Mouse (Mus musculus): ENCODE measurements around the gene BC025920. TPM values are rescaled to one million over a fixed set of nuclear protein-coding genes. Genes with fewer than 3 reads are reported as not detected.

The BC025920 gene
- polyA plus RNA-seq (2012; fragmentation: generic; extraction: Trizol) = 0.25 TPM
- long read RNA-seq, experiment 1 = 0 reads
- long read RNA-seq, experiment 2, partial matches to known transcripts = 0 of 3 reads
- long read RNA-seq, experiment 2, other reads (novel, unspliced or antisense) = 2 of 3 reads

- Histone ChIP-seq H3K27me3 (ENCODE audit: control insufficient read depth, insufficient read depth, insufficient read length) (no peaks in the 10 kb centered on the region), H3K4me3 (ENCODE audit: insufficient read depth, poor library complexity, severe bottlenecking) (peak within 1 kb of the TSS; percentile 37), H3ac (ENCODE audit: control insufficient read depth, insufficient read length, low read depth) (peak within 1 kb of the TSS; percentile 78), H3K36me3 (ENCODE audit: control insufficient read depth, insufficient read depth) (no peaks in the 10 kb centered on the region), H3K79me2 (ENCODE audit: control insufficient read depth, insufficient read depth) (no peaks in the 10 kb centered on the region), H3K79me3 (ENCODE audit: low read depth) (no peaks in the 10 kb centered on the region)
- TF ChIP-seq MAX (IDR thresholded peaks at IDR 0.05) (peak; percentile 97), FOSL1 (IDR thresholded peaks at IDR 0.05; ENCODE audit: insufficient read depth, low read length, poor library complexity, severe bottlenecking) (no peak), MYOG (IDR thresholded peaks at IDR 0.05; ENCODE audit: control insufficient read depth, extremely low read depth, insufficient read length) (no peak), USF1 (IDR thresholded peaks at IDR 0.05; ENCODE audit: low read depth) (peak; percentile 13), CTCF (IDR thresholded peaks at IDR 0.05; ENCODE audit: control insufficient read depth, insufficient read depth, insufficient read length) (no peak)
Measured at GRCm38 (mm10) chr10:81605974-81606751, at the start of gene BC025920. Gene BC025920 (plus strand): TSS chr10:81606270.

DNA sequence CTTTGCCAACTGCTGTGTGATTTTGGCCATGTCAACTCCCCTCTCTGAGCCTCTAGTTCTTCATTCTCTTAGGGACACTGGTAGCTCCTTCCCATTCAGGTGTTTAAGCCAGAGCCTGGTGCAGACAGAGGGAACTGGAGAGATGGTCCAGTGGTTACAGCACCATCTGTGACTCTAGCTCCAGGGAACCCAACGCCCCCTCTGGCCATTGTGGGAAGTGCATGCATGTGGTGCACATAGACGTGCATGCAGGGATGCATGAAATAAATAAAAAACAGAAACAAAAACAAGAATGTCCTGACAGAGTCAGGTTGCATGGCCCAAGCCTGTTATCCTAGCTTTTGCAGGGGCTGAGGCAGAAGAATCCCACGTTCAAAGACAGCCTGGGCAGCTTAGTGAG is 49.8 kb upstream of the BC025920 start:
- H3K27me3 ChIP-seq (ENCODE audit: control insufficient read depth, insufficient read depth, insufficient read length) = no peaks in the 10 kb centered on the region
- H3K36me3 ChIP-seq (ENCODE audit: control insufficient read depth, insufficient read depth) = peaks cover 2% of the 10 kb centered on the region
- no peak overlapping the region for H3ac ChIP-seq (ENCODE audit: control insufficient read depth, insufficient read length, low read depth)
- peaks cover 21% of the 10 kb centered on the region for H3K79me2 ChIP-seq (ENCODE audit: control insufficient read depth, insufficient read depth)
- H3K79me3 ChIP-seq (ENCODE audit: low read depth) = peaks cover 10% of the 10 kb centered on the region
- TF ChIP-seq USF1 (IDR thresholded peaks at IDR 0.05; ENCODE audit: low read depth) (no peak), MAX (IDR thresholded peaks at IDR 0.05) (no peak), MYOD1 (IDR thresholded peaks at IDR 0.05; ENCODE audit: control insufficient read depth, insufficient read length, low read depth) (no peak), MYOG (IDR thresholded peaks at IDR 0.05; ENCODE audit: control insufficient read depth, extremely low read depth, insufficient read length) (no peak), CTCF (IDR thresholded peaks at IDR 0.05; ENCODE audit: control insufficient read depth, insufficient read depth, insufficient read length) (no peak), FOSL1 (IDR thresholded peaks at IDR 0.05; ENCODE audit: insufficient read depth, low read length, poor library complexity, severe bottlenecking) (no peak), CEBPB (IDR thresholded peaks at IDR 0.05; ENCODE audit: low read depth) (no peak)
- H3K4me3 ChIP-seq (ENCODE audit: insufficient read depth, poor library complexity, severe bottlenecking) = no peak overlapping the region

DNA sequence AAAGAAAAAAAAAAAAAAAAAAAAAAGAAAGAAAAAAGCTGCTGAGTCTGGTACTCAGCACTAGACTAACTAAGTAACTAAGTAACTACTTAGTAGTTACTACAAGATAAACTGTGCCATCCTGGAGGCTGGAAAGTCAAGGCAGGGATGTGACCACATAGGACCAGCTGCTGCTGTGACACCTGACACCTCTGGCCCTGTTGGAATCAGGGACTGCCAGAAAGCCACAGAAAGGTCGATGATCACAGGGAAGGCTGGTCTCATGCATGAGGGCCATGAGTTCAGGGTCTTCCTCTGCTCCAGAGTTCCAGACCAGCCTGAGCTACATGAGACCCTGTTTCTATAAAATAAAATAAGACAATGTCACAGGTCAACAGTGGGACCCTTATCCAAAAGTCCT is 48.6 kb upstream of the BC025920 start:
- H3K4me3 ChIP-seq (ENCODE audit: insufficient read depth, poor library complexity, severe bottlenecking) = no peak overlapping the region
- H3K79me2 ChIP-seq (ENCODE audit: control insufficient read depth, insufficient read depth) = peaks cover 33% of the 10 kb centered on the region
- H3ac ChIP-seq (ENCODE audit: control insufficient read depth, insufficient read length, low read depth) = no peak overlapping the region
- peaks cover 15% of the 10 kb centered on the region for H3K36me3 ChIP-seq (ENCODE audit: control insufficient read depth, insufficient read depth)
- H3K79me3 ChIP-seq (ENCODE audit: low read depth) = peaks cover 22% of the 10 kb centered on the region
- TF ChIP-seq CTCF (IDR thresholded peaks at IDR 0.05; ENCODE audit: control insufficient read depth, insufficient read depth, insufficient read length) = no peak
- TF ChIP-seq MYOD1 (IDR thresholded peaks at IDR 0.05; ENCODE audit: control insufficient read depth, insufficient read length, low read depth) = peak; percentile 17
- H3K27me3 ChIP-seq (ENCODE audit: control insufficient read depth, insufficient read depth, insufficient read length) = no peaks in the 10 kb centered on the region

DNA sequence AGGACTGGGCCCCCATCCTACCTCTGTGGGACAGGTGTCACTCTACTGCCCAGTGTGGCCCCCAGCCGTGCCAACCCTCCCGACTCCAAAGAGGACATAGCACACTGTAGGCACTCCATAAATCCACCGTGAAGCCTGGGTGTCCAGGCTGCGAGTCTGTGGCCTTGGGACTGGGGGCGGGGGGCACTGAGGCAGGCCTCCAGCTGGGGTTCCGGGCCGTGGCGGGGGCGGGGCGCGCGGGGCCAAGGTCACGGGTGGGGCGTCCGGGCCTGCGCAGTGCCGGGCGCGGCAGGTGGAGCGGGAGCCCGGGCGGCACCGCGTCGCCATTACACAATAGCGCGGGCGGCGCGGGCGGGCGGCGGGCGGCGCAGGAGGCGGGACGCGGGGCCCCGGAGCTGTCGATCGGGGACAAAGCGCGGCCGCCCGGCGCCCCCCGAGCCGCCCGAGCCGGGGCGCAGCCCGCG is 46.9 kb upstream of the BC025920 start, which contains the start of gene Aes:
TSS of gene Aes (plus strand) at position 326 of the 464 bp plus-strand sequence.
- Histone ChIP-seq H3K36me3 (ENCODE audit: control insufficient read depth, insufficient read depth) (peaks cover 21% of the 10 kb centered on the region), H3K79me2 (ENCODE audit: control insufficient read depth, insufficient read depth) (peaks cover 49% of the 10 kb centered on the region), H3K27me3 (ENCODE audit: control insufficient read depth, insufficient read depth, insufficient read length) (no peaks in the 10 kb centered on the region), H3K79me3 (ENCODE audit: low read depth) (peaks cover 30% of the 10 kb centered on the region), H3K4me3 (ENCODE audit: insufficient read depth, poor library complexity, severe bottlenecking) (peak within 1 kb of the TSS; percentile 95), H3ac (ENCODE audit: control insufficient read depth, insufficient read length, low read depth) (peak within 1 kb of the TSS; percentile 97)
- TF ChIP-seq FOSL1 (IDR thresholded peaks at IDR 0.05; ENCODE audit: insufficient read depth, low read length, poor library complexity, severe bottlenecking) (no peak), MAX (IDR thresholded peaks at IDR 0.05) (no peak), CTCF (IDR thresholded peaks at IDR 0.05; ENCODE audit: control insufficient read depth, insufficient read depth, insufficient read length) (no peak), CEBPB (IDR thresholded peaks at IDR 0.05; ENCODE audit: low read depth) (peak; percentile 12)

- Histone ChIP-seq H3K4me3 (ENCODE audit: insufficient read depth, poor library complexity, severe bottlenecking) (peak overlapping the region; percentile 95), H3K79me3 (ENCODE audit: low read depth) (peaks cover 30% of the 10 kb centered on the region), H3K79me2 (ENCODE audit: control insufficient read depth, insufficient read depth) (peaks cover 52% of the 10 kb centered on the region), H3K27me3 (ENCODE audit: control insufficient read depth, insufficient read depth, insufficient read length) (no peaks in the 10 kb centered on the region), H3ac (ENCODE audit: control insufficient read depth, insufficient read length, low read depth) (peak overlapping the region; percentile 97), H3K36me3 (ENCODE audit: control insufficient read depth, insufficient read depth) (peaks cover 28% of the 10 kb centered on the region)
- TF ChIP-seq MYOD1 (IDR thresholded peaks at IDR 0.05; ENCODE audit: control insufficient read depth, insufficient read length, low read depth) (no peak), CEBPB (IDR thresholded peaks at IDR 0.05; ENCODE audit: low read depth) (no peak), USF1 (IDR thresholded peaks at IDR 0.05; ENCODE audit: low read depth) (no peak), MYOG (IDR thresholded peaks at IDR 0.05; ENCODE audit: control insufficient read depth, extremely low read depth, insufficient read length) (no peak), CTCF (IDR thresholded peaks at IDR 0.05; ENCODE audit: control insufficient read depth, insufficient read depth, insufficient read length) (no peak), FOSL1 (IDR thresholded peaks at IDR 0.05; ENCODE audit: insufficient read depth, low read length, poor library complexity, severe bottlenecking) (no peak), MAX (IDR thresholded peaks at IDR 0.05) (no peak)
Measured at GRCm38 (mm10) chr10:81559627-81560539, 46.2 kb upstream of the BC025920 start.
